Mouse (Mus musculus) induced T-regulatory cell, adult 2 months (primary cell): Measurements from ENCODE around the gene Tcp11l2.
A peak's percentile ranks its signal among the peaks of the same experiment; 100 is the strongest.

Experiments
- DNase-seq: peaks from one replicate; pipeline ENCODE4 v3.0.0-alpha.2; 2012; ENCODE audit warnings: low read depth

The Tcp11l2 gene

GRCm38 (mm10) chr10:84604335-84604734 is 27.9 kb downstream of the Tcp11l2 start:
- DNase-seq = no peak

DNA sequence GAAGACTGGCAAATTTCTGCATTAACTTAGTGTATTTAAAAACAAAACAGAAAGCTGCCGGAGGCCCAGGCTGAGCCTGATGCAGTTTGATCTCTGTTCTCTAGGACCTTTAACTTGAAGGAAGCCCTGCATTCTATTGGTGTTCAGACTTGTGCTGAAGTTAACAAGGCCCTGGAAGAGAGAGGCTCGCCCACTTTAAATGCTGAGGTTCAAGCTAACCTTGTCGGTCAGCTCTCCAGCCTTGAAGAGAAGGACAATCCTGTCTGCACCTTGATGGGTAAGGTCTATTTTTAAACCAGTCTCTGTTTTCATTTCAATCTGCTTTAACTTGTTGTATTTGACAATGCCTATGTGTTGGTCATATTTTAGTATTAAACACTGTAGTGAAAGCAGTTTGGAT is 31.9 kb downstream of the Tcp11l2 start:
- DNase-seq = no peak

- no peak for DNase-seq
These were observed 33.9 kb downstream of the Tcp11l2 start for GRCm38 (mm10) chr10:84610324-84610723.

- DNase-seq = no peak
These were observed 34.4 kb downstream of the Tcp11l2 start for GRCm38 (mm10) chr10:84610783-84611182.

GRCm38 (mm10) chr10:84611664-84612063 is 35.2 kb downstream of the Tcp11l2 start:
- no peak for DNase-seq

- DNase-seq = no peak
These were observed 35.9 kb downstream of the Tcp11l2 start for GRCm38 (mm10) chr10:84612281-84612680.

DNA sequence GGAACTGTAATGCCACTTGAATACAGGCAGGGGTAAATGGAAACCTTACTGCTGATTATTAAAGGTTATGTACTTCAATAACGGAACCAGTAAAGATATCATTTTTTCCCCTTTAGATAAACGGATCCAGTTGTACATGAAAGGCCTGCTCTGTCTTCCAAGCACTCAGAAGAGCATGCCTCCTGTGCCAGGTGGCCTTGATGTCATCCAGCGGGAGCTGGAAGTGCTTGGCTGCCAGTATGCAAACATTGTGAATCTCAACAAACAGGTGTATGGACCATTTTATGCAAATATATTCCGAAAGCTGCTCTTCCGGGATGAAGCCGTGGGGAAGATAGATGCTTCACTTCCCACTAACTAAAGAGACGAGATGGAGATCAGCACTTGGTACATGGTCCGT is 36.9 kb downstream of the Tcp11l2 start:
- no peak for DNase-seq

- no peak for DNase-seq
These were observed 38.6 kb downstream of the Tcp11l2 start for GRCm38 (mm10) chr10:84615076-84615475.

- peak; percentile 95 for DNase-seq
These were observed 45.7 kb downstream of the Tcp11l2 start, which contains the start of gene Polr3b for GRCm38 (mm10) chr10:84621826-84622790. Gene Polr3b, plus strand, starts transcription at chr10:84622292.

- peak; percentile 70 for DNase-seq
These were observed 54.8 kb downstream of the Tcp11l2 start for GRCm38 (mm10) chr10:84631182-84631581.

- DNase-seq = peak; percentile 28
These were observed 55.6 kb downstream of the Tcp11l2 start for GRCm38 (mm10) chr10:84632005-84632404.

- DNase-seq = no peak
These were observed 60.2 kb downstream of the Tcp11l2 start for GRCm38 (mm10) chr10:84636656-84637055.

DNA sequence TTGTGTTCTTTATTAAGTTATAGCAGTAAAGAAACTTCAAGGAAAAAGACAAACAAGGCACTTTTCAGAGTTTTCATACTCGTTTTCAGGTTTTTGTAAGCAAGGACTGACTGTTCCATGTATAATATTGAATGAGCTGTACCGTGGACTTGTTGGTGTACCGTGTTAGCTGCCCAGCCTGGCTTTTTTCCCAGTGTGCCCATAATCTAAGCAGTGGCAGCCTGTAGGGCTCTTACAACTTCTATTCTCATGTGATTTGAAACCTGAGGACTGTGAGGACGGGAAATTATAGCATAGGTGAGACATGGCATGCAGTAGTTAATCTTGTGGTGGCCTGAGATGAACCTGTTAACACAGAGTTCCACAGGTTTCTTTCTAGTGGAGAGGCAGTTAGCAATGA is 62.0 kb downstream of the Tcp11l2 start:
- DNase-seq = no peak

DNA sequence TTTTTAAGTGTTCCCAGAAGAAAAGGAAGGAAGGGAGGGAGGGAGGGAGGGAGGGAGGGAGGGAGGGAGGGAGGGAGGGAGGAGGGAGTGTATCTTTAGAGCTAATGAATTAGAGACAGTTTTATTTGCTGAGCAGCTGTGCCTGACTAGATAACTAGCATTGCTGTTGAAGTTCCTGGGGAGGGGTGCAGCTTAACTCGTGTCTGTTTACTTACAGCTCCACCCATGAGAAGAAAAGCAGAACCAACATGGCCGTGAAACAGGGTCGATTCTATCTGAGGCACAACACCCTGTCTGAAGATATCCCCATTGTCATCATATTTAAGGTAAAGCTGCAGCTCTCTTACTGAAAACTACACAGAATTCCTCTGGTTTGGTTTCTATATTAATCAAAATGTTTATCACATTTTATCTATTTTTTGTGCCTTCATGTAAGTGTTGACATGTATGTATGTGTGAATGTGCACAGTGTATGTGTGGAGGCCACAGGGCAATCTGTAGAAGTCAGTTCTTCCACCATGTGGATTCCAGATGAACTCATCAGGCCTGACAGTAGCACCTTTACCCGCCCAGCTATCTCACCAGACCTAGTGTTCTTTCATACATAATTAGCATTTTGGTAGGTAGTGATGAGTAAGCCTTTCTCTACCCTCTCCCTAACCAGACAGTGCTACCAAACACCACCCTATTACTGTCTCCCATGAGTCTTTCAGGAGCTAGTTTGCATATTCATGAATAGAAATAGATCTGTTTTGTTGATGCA is 63.3 kb downstream of the Tcp11l2 start:
- no peak for DNase-seq

- no peak for DNase-seq
These were observed 64.4 kb downstream of the Tcp11l2 start for GRCm38 (mm10) chr10:84640861-84641260.

GRCm38 (mm10) chr10:84641576-84641975 is 65.2 kb downstream of the Tcp11l2 start:
- DNase-seq = no peak

- peak; percentile 7 for DNase-seq
These were observed 69.5 kb downstream of the Tcp11l2 start for GRCm38 (mm10) chr10:84645940-84646339.

DNA sequence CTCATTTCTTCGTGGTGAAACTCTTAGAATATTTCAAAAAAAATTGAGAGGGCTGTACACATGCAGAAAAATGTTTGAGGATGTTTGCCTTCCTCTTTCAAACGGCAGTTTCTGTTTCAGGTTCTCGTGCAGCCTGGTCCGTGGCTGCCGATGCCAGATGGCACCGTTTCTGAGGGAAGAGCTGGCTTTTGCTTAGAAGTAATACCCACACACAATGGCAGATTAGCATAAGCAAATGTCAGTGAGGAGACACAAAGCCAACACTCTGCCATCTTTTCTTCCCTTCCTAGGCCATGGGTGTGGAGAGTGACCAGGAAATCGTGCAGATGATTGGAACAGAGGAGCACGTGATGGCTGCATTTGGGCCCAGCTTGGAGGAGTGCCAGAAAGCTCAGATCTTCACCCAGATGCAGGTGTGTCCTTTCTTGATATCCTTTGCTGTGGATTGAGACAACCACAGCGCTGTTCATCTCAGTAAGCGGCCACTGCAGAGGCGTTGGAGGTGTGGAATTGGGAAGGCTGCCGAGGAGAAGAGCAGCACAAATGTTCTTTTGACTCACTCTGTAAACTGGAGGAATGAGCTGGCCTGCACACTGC is 70.2 kb downstream of the Tcp11l2 start:
- peak; percentile 62 for DNase-seq

GRCm38 (mm10) chr10:84647264-84647663 is 70.8 kb downstream of the Tcp11l2 start:
- peak; percentile 9 for DNase-seq

GRCm38 (mm10) chr10:84648911-84649310 is 72.5 kb downstream of the Tcp11l2 start:
- no peak for DNase-seq

DNA sequence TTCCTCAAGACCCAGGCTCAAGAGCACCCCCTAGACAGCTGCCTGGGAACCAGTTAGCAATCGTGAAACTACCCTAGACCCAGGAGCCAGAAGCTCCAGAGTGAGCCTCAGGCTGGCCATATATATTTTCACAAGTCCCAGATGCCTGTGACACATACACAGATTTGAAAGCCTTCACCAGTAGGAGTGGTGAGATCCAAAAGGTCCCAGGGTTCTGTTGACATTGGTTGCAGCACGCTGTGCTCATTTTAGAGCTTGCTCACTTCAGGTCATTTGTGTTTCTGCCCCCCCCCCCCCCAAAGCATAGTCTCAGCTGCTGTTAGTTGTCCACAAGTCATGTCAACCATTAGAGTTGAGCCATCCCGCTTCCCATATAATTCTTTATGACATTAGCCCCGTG is 77.6 kb downstream of the Tcp11l2 start:
- DNase-seq = no peak

DNA sequence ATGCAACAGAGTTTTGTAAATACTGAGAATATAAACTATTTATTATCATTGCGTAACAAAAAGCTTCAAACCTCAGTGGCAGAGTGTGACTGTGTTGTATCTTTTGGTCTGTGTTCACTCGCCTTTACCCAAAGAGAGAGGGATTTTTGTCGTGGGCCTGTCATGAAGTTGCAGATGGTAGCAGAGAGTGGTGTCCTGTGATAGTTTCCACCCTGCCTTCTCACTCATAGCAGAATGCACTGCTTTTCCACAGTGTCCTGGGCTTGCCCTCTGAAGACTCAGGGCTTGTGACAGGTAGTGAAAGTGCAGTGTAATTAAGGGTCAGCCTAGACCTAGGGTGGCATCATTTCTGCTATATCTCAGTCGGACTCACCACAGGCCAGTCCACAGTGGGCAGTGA is 78.3 kb downstream of the Tcp11l2 start:
- DNase-seq = no peak
